Comparison of ENCODE assay signal across 14 mouse cellular contexts in genomic region chr3:105280971-105281370, GRCm38 (mm10).
DNase-seq lines count a peak whose midpoint lies in the region.
"Had no signal": no experiment of that assay in that cellular context is flagged by ENCODE, and none has a peak within 500 bp of the region (broad histone marks: within the 10 kb centered on the region; RNA-seq: fewer than 3 reads in every experiment).

No protein-coding gene starts in this region.

- DNase-seq in left cerebral cortex, adult 11 months (ENCODE audit: low spot score): peak; percentile 30
- DNase-seq in left cerebral cortex, postnatal 10 days (ENCODE audit: extremely low spot score in 1 of 2, low spot score in 2 of 2): no peak
- DNase-seq in layer of hippocampus, adult 11-12 months (ENCODE audit: low spot score): peak; percentile 68
- peak; percentile 79 for DNase-seq in layer of hippocampus, adult 9-11 months
- DNase-seq in left cerebral cortex, postnatal 25 days (ENCODE audit: low spot score in 2 of 2): peak; percentile 4 to 67
- DNase-seq in gastrocnemius, postnatal 14 days: no peak
- DNase-seq in embryo, embryonic 9.5 days (ENCODE audit: extremely low spot score): no peak
- DNase-seq in kidney, postnatal 36 days: no peak
- DNase-seq: adrenal gland, postnatal 36 days; cerebellum, postnatal 36 days; gastrocnemius, postnatal 25 days; heart, postnatal 36 days; kidney, adult 18-20 months; thymus, postnatal 36 days had no signal

- intact Hi-C loops in left cerebral cortex, postnatal 10 days (cut with DNase I): no loop called here
- intact Hi-C loops in left cerebral cortex, postnatal 25 days (cut with DNase I): no loop called here
- intact Hi-C loops in gastrocnemius, postnatal 14 days (cut with DNase I; ENCODE audit: low total_unique reads): no loop called here

Comparison
In these comparisons a context has a peak if more than half of its experiments do, and no peak if none do; other contexts are left out.
1. DNase-seq: peak in left cerebral cortex, adult 11 months (single experiment), layer of hippocampus, adult 11-12 months (single experiment), layer of hippocampus, adult 9-11 months (single experiment) and left cerebral cortex, postnatal 25 days (2 of 2); none in left cerebral cortex, postnatal 10 days (0 of 2), gastrocnemius, postnatal 14 days (single experiment), embryo, embryonic 9.5 days (single experiment) and kidney, postnatal 36 days (0 of 2).